Mouse (Mus musculus): Measurements from ENCODE around the gene Boc.

The Boc gene

GRCm38 (mm10) chr16:44558471-44559329, at the start of gene Boc:
TSS of gene Boc (minus strand) at chr16:44558897.
- DNase-seq (ENCODE audit: low spot score in 2 of 2) = peak in 1 of 2 experiments; percentile 15

- DNase-seq (ENCODE audit: low spot score in 2 of 2) = no peak
These were observed 47.9 kb upstream of the Boc start for GRCm38 (mm10) chr16:44606643-44607042.

- no peak for DNase-seq (ENCODE audit: low spot score in 2 of 2)
These were observed 45.4 kb upstream of the Boc start for GRCm38 (mm10) chr16:44604021-44604616.

- DNase-seq (ENCODE audit: low spot score in 2 of 2) = no peak
These were observed 43.5 kb upstream of the Boc start for GRCm38 (mm10) chr16:44601999-44602794.

GRCm38 (mm10) chr16:44601182-44601581, 42.5 kb upstream of the Boc start:
- DNase-seq (ENCODE audit: low spot score in 2 of 2) = no peak

GRCm38 (mm10) chr16:44597106-44597806, 38.6 kb upstream of the Boc start:
- no peak for DNase-seq (ENCODE audit: low spot score in 2 of 2)

- DNase-seq (ENCODE audit: low spot score in 2 of 2) = no peak
These were observed 30.8 kb upstream of the Boc start for GRCm38 (mm10) chr16:44589506-44589905.

GRCm38 (mm10) chr16:44579421-44580024, 20.8 kb upstream of the Boc start:
- DNase-seq (ENCODE audit: low spot score in 2 of 2) = no peak

- no peak for DNase-seq (ENCODE audit: low spot score in 2 of 2)
These were observed 19.9 kb upstream of the Boc start for GRCm38 (mm10) chr16:44578551-44578950.

GRCm38 (mm10) chr16:44568056-44568455, 9.4 kb upstream of the Boc start:
- DNase-seq (ENCODE audit: low spot score in 2 of 2) = no peak

- no peak for DNase-seq (ENCODE audit: low spot score in 2 of 2)
These were observed 6.9 kb upstream of the Boc start for GRCm38 (mm10) chr16:44565328-44566210.

- no peak for DNase-seq (ENCODE audit: low spot score in 2 of 2)
These were observed 5.7 kb upstream of the Boc start for GRCm38 (mm10) chr16:44564359-44564758.

- no peak for DNase-seq (ENCODE audit: low spot score in 2 of 2)
These were observed 3.4 kb upstream of the Boc start for GRCm38 (mm10) chr16:44562061-44562460.

GRCm38 (mm10) chr16:44560214-44560613, 1.5 kb upstream of the Boc start:
- no peak for DNase-seq (ENCODE audit: low spot score in 2 of 2)

GRCm38 (mm10) chr16:44559330-44559695, 616 bp upstream of the Boc start:
- no peak for DNase-seq (ENCODE audit: low spot score in 2 of 2)

- DNase-seq (ENCODE audit: low spot score in 2 of 2) = no peak
These were observed 831 bp downstream of the Boc start for GRCm38 (mm10) chr16:44557661-44558470.

GRCm38 (mm10) chr16:44557084-44557483, 1.6 kb downstream of the Boc start:
- no peak for DNase-seq (ENCODE audit: low spot score in 2 of 2)

- DNase-seq (ENCODE audit: low spot score in 2 of 2) = no peak
These were observed 2.6 kb downstream of the Boc start for GRCm38 (mm10) chr16:44555791-44556709.
